Mouse (Mus musculus) forebrain, embryonic 14.5 days (tissue): ENCODE data around the gene Plxnd1. TPM values are rescaled to one million over a fixed set of nuclear protein-coding genes. Genes with fewer than 3 reads are reported as not detected.

Experiments used
- ATAC-seq: fragments of 200-750 bp; cut with Nextera tagmentation; 2 replicates; pipeline ENCODE4 v1.8.0; 2017; ENCODE audit warnings: mild to moderate bottlenecking, moderate library complexity
- DNase-seq: peaks from one replicate; pipeline ENCODE4 v3.0.0-alpha.2; 2015; ENCODE audit warnings: low spot score
- H3K27ac ChIP-seq: fragments of 300-500 bp; sonication (generic); 2 replicates; pipeline ENCODE4 v1.5.1; 2014; ENCODE audit warnings: low read depth, mild to moderate bottlenecking, control low read depth, low read length, moderate library complexity
- H3K27me3 ChIP-seq: fragments of 300-500 bp; sonication (generic); replicated peaks from 2 replicates; pipeline ENCODE4 v1.6.1; 2014; ENCODE audit warnings: low read length, control low read depth, mixed read lengths; ENCODE audit not compliant: control insufficient read depth, insufficient read depth
- H3K36me3 ChIP-seq: fragments of 300-500 bp; sonication (generic); 2 replicates; pipeline ENCODE4 v1.6.1; 2014; ENCODE audit warnings: low read length, control low read depth; ENCODE audit not compliant: control insufficient read depth, insufficient read depth
- H3K4me1 ChIP-seq: fragments of 300-500 bp; sonication (generic); 2 replicates; pipeline ENCODE4 v1.6.1; 2014; ENCODE audit warnings: antibody characterized with exemption, low read length, control low read depth; ENCODE audit not compliant: control insufficient read depth, insufficient read depth
- H3K4me2 ChIP-seq: fragments of 300-500 bp; sonication (generic); 2 replicates; pipeline ENCODE4 v1.6.1; 2014; ENCODE audit warnings: mild to moderate bottlenecking, control low read depth, low read length
- H3K4me3 ChIP-seq: fragments of 300-500 bp; sonication (generic); 2 replicates; pipeline ENCODE4 v1.5.1; 2014; ENCODE audit warnings: low read depth, low read length, control low read depth
- H3K9ac ChIP-seq: fragments of 300-500 bp; sonication (generic); 2 replicates; pipeline ENCODE4 v1.6.1; 2014; ENCODE audit warnings: mild to moderate bottlenecking, low read length, control low read depth, moderate library complexity
- H3K9me3 ChIP-seq: fragments of 300-500 bp; sonication (generic); replicated peaks from 2 replicates; pipeline ENCODE4 v1.6.1; 2016; ENCODE audit warnings: low read length, control low read depth, mixed read lengths; ENCODE audit not compliant: control insufficient read depth
- WGBS: fragments of 180-500 bp; shearing (Covaris S2); extraction: QIAGEN DNeasy Blood & Tissue Kit; methylation state at CpG from one replicate; pipeline ENCODE4 v1.1.7; 2014; 5-methylcytosine and 5-hydroxymethylcytosine counted together
- polyA plus RNA-seq: library from polyadenylated mRNA; unstranded; fragments of >200 nt; fragmentation: Nextera tagmentation; extraction: Ambion mirVana; gene quantifications from 2 replicates; pipeline ENCODE4 v1.2.1, GENCODE M21; 2014

Gene Plxnd1
- polyA plus RNA-seq, 1 experiment from 2014 or later, result 19.6 TPM

- ATAC-seq (no peak), DNase-seq (no peak)
- H3K4me3 ChIP-seq, result no peak overlapping the region
- peak overlapping the region; percentile 81 for H3K27ac ChIP-seq
- 61% methylated on average over 17 of the region's 17 CpGs for whole genome bisulfite sequencing
- H3K4me1 ChIP-seq, result peaks cover 30% of the 10 kb centered on the region
- H3K9me3 ChIP-seq, result no peaks in the 10 kb centered on the region
- peaks cover 2% of the 10 kb centered on the region; the same call in 1 of the 2 replicates for H3K36me3 ChIP-seq
- H3K27me3 ChIP-seq, result no peaks in the 10 kb centered on the region
- no peak overlapping the region for H3K4me2 ChIP-seq
- peak overlapping the region; percentile 32 for H3K9ac ChIP-seq
These were observed 79.0 kb downstream of the Plxnd1 start for GRCm38 (mm10) chr6:115915601-115916445.

GRCm38 (mm10) chr6:115914511-115915202 lies 80.1 kb downstream of the Plxnd1 start:
- Histone ChIP-seq H3K4me2 (peak overlapping the region; percentile 8; the same call in 1 of the 2 replicates), H3K27ac (peak overlapping the region; percentile 81), H3K4me3 (no peak overlapping the region), H3K9ac (peak overlapping the region; percentile 9), H3K36me3 (peaks cover 5% of the 10 kb centered on the region), H3K4me1 (peaks cover 30% of the 10 kb centered on the region), H3K27me3 (no peaks in the 10 kb centered on the region), H3K9me3 (no peaks in the 10 kb centered on the region)
- peak; percentile 82 for ATAC-seq
- DNase-seq, result peak; percentile 82
- 41% methylated on average over 15 of the region's 15 CpGs for WGBS

- DNase-seq (peak; percentile 58), ATAC-seq (peak; percentile 40; the same call in 1 of the 2 replicates)
- WGBS, result 48% methylated on average over 10 of the region's 10 CpGs
- H3K4me1 ChIP-seq, result peaks cover 30% of the 10 kb centered on the region
- H3K27me3 ChIP-seq, result no peaks in the 10 kb centered on the region
- peak overlapping the region; percentile 81 for H3K27ac ChIP-seq
- H3K36me3 ChIP-seq, result peaks cover 5% of the 10 kb centered on the region
- H3K4me3 ChIP-seq, result no peak overlapping the region
- H3K4me2 ChIP-seq, result no peak overlapping the region
- H3K9me3 ChIP-seq, result no peaks in the 10 kb centered on the region
- H3K9ac ChIP-seq, result no peak overlapping the region
These were observed 81.3 kb downstream of the Plxnd1 start for GRCm38 (mm10) chr6:115913482-115913881.

- Histone ChIP-seq H3K9ac (no peak overlapping the region), H3K27me3 (no peaks in the 10 kb centered on the region), H3K27ac (no peak overlapping the region), H3K4me1 (peaks cover 30% of the 10 kb centered on the region), H3K4me3 (no peak overlapping the region), H3K4me2 (no peak overlapping the region), H3K36me3 (peaks cover 10% of the 10 kb centered on the region; the same call in 1 of the 2 replicates), H3K9me3 (no peaks in the 10 kb centered on the region)
- no peak for ATAC-seq
- DNase-seq, result no peak
- 90% methylated on average over 6 of the region's 6 CpGs for WGBS
These were observed 83.0 kb downstream of the Plxnd1 start for GRCm38 (mm10) chr6:115911763-115912162.

GRCm38 (mm10) chr6:115909940-115910339 lies 84.9 kb downstream of the Plxnd1 start:
- WGBS, result 79% methylated on average over 8 of the region's 8 CpGs
- no peak overlapping the region for H3K4me3 ChIP-seq
- ATAC-seq (no peak), DNase-seq (no peak)
- H3K9ac ChIP-seq, result no peak overlapping the region
- peaks cover 13% of the 10 kb centered on the region; the same call in 1 of the 2 replicates for H3K36me3 ChIP-seq
- H3K9me3 ChIP-seq, result no peaks in the 10 kb centered on the region
- H3K4me2 ChIP-seq, result no peak overlapping the region
- H3K27me3 ChIP-seq, result no peaks in the 10 kb centered on the region
- H3K27ac ChIP-seq, result no peak overlapping the region
- H3K4me1 ChIP-seq, result peaks cover 19% of the 10 kb centered on the region

- Histone ChIP-seq H3K9ac (no peak overlapping the region), H3K27me3 (no peaks in the 10 kb centered on the region), H3K36me3 (peaks cover 13% of the 10 kb centered on the region; the same call in 1 of the 2 replicates), H3K4me3 (no peak overlapping the region), H3K4me1 (peaks cover 10% of the 10 kb centered on the region), H3K27ac (no peak overlapping the region), H3K9me3 (no peaks in the 10 kb centered on the region), H3K4me2 (no peak overlapping the region)
- ATAC-seq (no peak), DNase-seq (no peak)
- 67% methylated on average over 3 of the region's 3 CpGs for WGBS
These were observed 85.8 kb downstream of the Plxnd1 start for GRCm38 (mm10) chr6:115909052-115909451.

- H3K9ac ChIP-seq, result no peak overlapping the region
- H3K4me1 ChIP-seq, result peaks cover 5% of the 10 kb centered on the region
- H3K27ac ChIP-seq, result no peak overlapping the region
- H3K4me3 ChIP-seq, result no peak overlapping the region
- H3K36me3 ChIP-seq, result peaks cover 13% of the 10 kb centered on the region; the same call in 1 of the 2 replicates
- H3K9me3 ChIP-seq, result no peaks in the 10 kb centered on the region
- no peak for DNase-seq
- 41% methylated on average over 6 of the region's 6 CpGs for WGBS
- ATAC-seq, result no peak
- H3K4me2 ChIP-seq, result no peak overlapping the region
- H3K27me3 ChIP-seq, result no peaks in the 10 kb centered on the region
These were observed 86.3 kb downstream of the Plxnd1 start for GRCm38 (mm10) chr6:115908421-115908982.

GRCm38 (mm10) chr6:115906871-115907270 lies 87.9 kb downstream of the Plxnd1 start:
- DNase-seq (no peak), ATAC-seq (no peak)
- no peak overlapping the region for H3K4me2 ChIP-seq
- H3K27me3 ChIP-seq, result no peaks in the 10 kb centered on the region
- no peaks in the 10 kb centered on the region for H3K9me3 ChIP-seq
- no peak overlapping the region for H3K9ac ChIP-seq
- 90% methylated on average over 2 of the region's 2 CpGs for WGBS
- no peak overlapping the region for H3K4me3 ChIP-seq
- peaks cover 13% of the 10 kb centered on the region; the same call in 1 of the 2 replicates for H3K36me3 ChIP-seq
- no peaks in the 10 kb centered on the region for H3K4me1 ChIP-seq
- H3K27ac ChIP-seq, result no peak overlapping the region
